Mouse (Mus musculus) cerebellum, adult 2 months (tissue): ENCODE results near the gene Coq8b.

ENCODE experiments used
- CTCF ChIP-seq: fragments of 200-500 bp; IDR thresholded peaks from 2 replicates; pipeline ENCODE4 v1.5.1; 2011; ENCODE audit warnings: low read depth, mild to moderate bottlenecking, control low read depth, low read length, moderate library complexity, borderline replicate concordance; ENCODE audit not compliant: insufficient read depth
- POLR2A ChIP-seq: fragments of 200-500 bp; IDR thresholded peaks from 2 replicates; pipeline ENCODE4 v1.6.1; 2011; ENCODE audit warnings: low read length, control low read depth, borderline replicate concordance; ENCODE audit not compliant: insufficient read depth

GRCm38 (mm10) chr7:27237527-27237926, 4.7 kb downstream of the Coq8b start:
- TF ChIP-seq CTCF, result peak; percentile 17; the same call in 1 of the 2 replicates
- no peak for TF ChIP-seq POLR2A
